Mouse (Mus musculus) spleen, adult 2 months (tissue): ENCODE measurements around the gene Serinc3.
"Not testable (repeated sequence)": the region's sequence is repeated elsewhere in the genome, so short reads cannot be mapped to it uniquely, and the experiment has no call there.

ENCODE experiments used
- CTCF ChIP-seq: fragments of 200-500 bp; IDR thresholded peaks from 2 replicates; pipeline ENCODE4 v1.5.1; 2011; ENCODE audit warnings: mild to moderate bottlenecking, inconsistent platforms; ENCODE audit not compliant: insufficient read depth, insufficient read length, insufficient replicate concordance; ENCODE audit errors: extremely low read depth
- POLR2A ChIP-seq: fragments of 200-500 bp; IDR thresholded peaks from 2 replicates; pipeline ENCODE4 v1.6.1; 2011; ENCODE audit warnings: low read depth, low read length, inconsistent platforms

DNA sequence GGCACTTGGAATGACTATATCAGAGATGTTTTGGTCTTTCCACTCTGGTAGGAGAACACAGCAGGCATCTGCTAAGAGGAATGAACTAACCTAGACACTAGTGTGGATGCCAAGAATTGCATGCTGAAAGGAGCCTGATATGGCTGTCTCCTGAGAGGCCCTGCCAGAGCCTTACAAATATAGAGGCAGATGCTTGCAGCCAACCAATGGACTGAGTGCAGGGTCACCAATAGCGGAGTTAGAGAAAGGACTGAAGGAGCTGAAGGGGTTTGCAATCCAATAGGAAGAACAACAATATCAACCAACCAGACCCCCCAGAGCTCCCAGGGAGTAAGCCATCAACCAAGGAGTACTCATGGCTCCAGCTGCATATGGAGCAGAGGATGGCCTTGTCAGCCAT lies 43.4 kb upstream of the Serinc3 start:
- TF ChIP-seq CTCF, POLR2A: not testable (repeated sequence)
